Mouse (Mus musculus) layer of hippocampus, adult 18-20 months (tissue): Measurements from ENCODE around the gene Dok4. TPM values are rescaled to one million over a fixed set of nuclear protein-coding genes. Genes with fewer than 3 reads are reported as not detected.

Source experiments
- DNase-seq, 2 experiments: peaks; one replicate each; pipeline ENCODE4 v3.0.0; 2022; ENCODE audit warnings: low spot score in 2 of 2
- long read RNA-seq: library from polyadenylated mRNA; stranded (forward); transcript quantifications from one replicate; pipeline ENCODE4 v2.0.0, GENCODE M21; 2021
- total RNA-seq, 2 experiments: library from RNA; stranded (reverse); gene quantifications; 2 replicates each; pipeline ENCODE4 v1.2.3; 2021

The Dok4 gene
- total RNA-seq, result 10 to 100 TPM; 21.5 to 23.8 TPM
- long read RNA-seq, transcript Dok4-204 (8 exons, 2,558 nt), result major isoform, 18 of 28 reads
- long read RNA-seq, partial matches to known transcripts, result 6 of 28 reads
- long read RNA-seq, other reads (novel, unspliced or antisense), result 2 of 28 reads

GRCm38 (mm10) chr8:94876197-94876730 lies at the start of gene Dok4:
Gene Dok4, minus strand, starts transcription at chr8:94876330.
- DNase-seq, result peak in 1 of 2 experiments; percentile 77

GRCm38 (mm10) chr8:94923405-94923804 lies 47.3 kb upstream of the Dok4 start, which contains the start of gene Adgrg5:
Gene Adgrg5, plus strand, starts transcription at chr8:94923694.
- no peak for DNase-seq

- no peak for DNase-seq
These were observed 46.5 kb upstream of the Dok4 start for GRCm38 (mm10) chr8:94922602-94923001.

GRCm38 (mm10) chr8:94922176-94922575 lies 46.0 kb upstream of the Dok4 start:
- no peak for DNase-seq

- DNase-seq, result no peak
These were observed 43.1 kb upstream of the Dok4 start for GRCm38 (mm10) chr8:94919256-94919655.

GRCm38 (mm10) chr8:94917851-94918495 lies 41.8 kb upstream of the Dok4 start, which contains the start of gene Ccdc102a:
Gene Ccdc102a, minus strand, starts transcription at chr8:94918098.
- no peak for DNase-seq

GRCm38 (mm10) chr8:94917352-94917751 lies 41.2 kb upstream of the Dok4 start:
- DNase-seq, result peak in 1 of 2 experiments; percentile 67

GRCm38 (mm10) chr8:94916960-94917324 lies 40.8 kb upstream of the Dok4 start:
- DNase-seq, result no peak

GRCm38 (mm10) chr8:94916311-94916959 lies 40.3 kb upstream of the Dok4 start:
- no peak for DNase-seq

- peak in 1 of 2 experiments; percentile 11 for DNase-seq
These were observed 38.6 kb upstream of the Dok4 start for GRCm38 (mm10) chr8:94914701-94915101.

- DNase-seq, result no peak
These were observed 38.1 kb upstream of the Dok4 start for GRCm38 (mm10) chr8:94914256-94914655.

- peak in 1 of 2 experiments; percentile 40 for DNase-seq
These were observed 37.0 kb upstream of the Dok4 start for GRCm38 (mm10) chr8:94913061-94913660.

- DNase-seq, result peak in 1 of 2 experiments; percentile 74
These were observed 32.7 kb upstream of the Dok4 start for GRCm38 (mm10) chr8:94908847-94909246.

- no peak for DNase-seq
These were observed 31.6 kb upstream of the Dok4 start for GRCm38 (mm10) chr8:94907591-94908300.

GRCm38 (mm10) chr8:94904450-94905175 lies 28.5 kb upstream of the Dok4 start:
- DNase-seq, result peak in 1 of 2 experiments; percentile 43

GRCm38 (mm10) chr8:94903709-94904108 lies 27.6 kb upstream of the Dok4 start:
- DNase-seq, result no peak

- no peak for DNase-seq
These were observed 24.9 kb upstream of the Dok4 start for GRCm38 (mm10) chr8:94901031-94901430.

GRCm38 (mm10) chr8:94900617-94901016 lies 24.5 kb upstream of the Dok4 start:
- no peak for DNase-seq

- DNase-seq, result no peak
These were observed 23.1 kb upstream of the Dok4 start for GRCm38 (mm10) chr8:94899262-94899661.

- DNase-seq, result no peak
These were observed 16.8 kb upstream of the Dok4 start for GRCm38 (mm10) chr8:94892917-94893316.
